8 mouse cellular contexts compared by ENCODE assay signal in the genomic region with DNA sequence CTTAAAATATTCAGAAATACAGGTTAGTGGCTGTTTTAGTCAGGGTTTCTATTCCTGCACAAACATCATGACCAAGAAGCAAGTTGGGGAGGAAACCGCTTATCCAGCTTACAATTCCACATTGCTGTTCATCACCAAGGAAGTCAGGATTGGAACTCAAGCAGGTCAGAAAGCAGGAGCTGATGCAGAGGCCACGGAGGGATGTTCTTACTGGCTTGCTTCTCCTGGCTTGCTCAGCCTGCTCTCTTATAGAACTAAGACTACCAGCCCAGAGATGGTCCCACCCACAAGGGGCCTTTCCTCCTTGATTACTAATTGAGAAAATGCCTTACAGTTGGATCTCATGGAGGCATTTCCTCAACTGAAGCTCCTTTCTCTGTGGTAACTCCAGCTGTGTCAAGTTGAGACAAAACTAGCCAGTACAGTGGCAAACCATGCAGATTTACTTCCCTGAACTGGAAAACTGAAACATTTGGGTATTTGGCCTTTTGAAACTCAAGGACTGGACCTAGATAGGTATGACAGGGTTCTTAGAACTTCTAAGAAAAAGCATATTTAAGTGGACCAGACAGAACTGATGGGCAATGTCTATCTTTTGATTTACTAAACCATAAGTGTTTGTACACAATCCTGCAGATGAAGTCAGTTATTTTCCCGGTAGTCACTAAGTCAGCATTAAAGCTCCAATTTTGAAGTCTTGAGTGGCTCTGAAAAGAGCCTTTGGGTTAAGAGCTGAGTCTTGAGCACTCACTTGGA. TPM values are rescaled to one million over a fixed set of nuclear protein-coding genes. Genes with fewer than 3 reads are reported as not detected.
DNase-seq lines count a peak whose midpoint lies in the region; ATAC-seq and TF ChIP-seq lines count a peak whose summit lies in the region.
"Not testable (repeated sequence)": the region's sequence is repeated elsewhere in the genome, so short reads cannot be mapped to it uniquely, and the experiment has no call there.

No protein-coding gene starts in this region.

- not testable (repeated sequence) for ATAC-seq in forebrain, embryonic 13.5 days; heart, postnatal 0 days (ENCODE audit: insufficient read depth, low read depth); kidney, embryonic 14.5 days (ENCODE audit: low FRiP score, low TSS enrichment); liver, embryonic 13.5 days (ENCODE audit: low read depth); midbrain, embryonic 13.5 days

- WGBS in forebrain, embryonic 13.5 days: 7% methylated on average over 3 of the region's 3 CpGs
- WGBS in heart, postnatal 0 days: 15% methylated on average over 3 of the region's 3 CpGs
- WGBS in kidney, embryonic 14.5 days: 11% methylated on average over 3 of the region's 3 CpGs
- WGBS in liver, embryonic 13.5 days (ENCODE audit: insufficient replicate concordance): 7% methylated on average over 3 of the region's 3 CpGs
- WGBS in midbrain, embryonic 13.5 days: 2% methylated on average over 3 of the region's 3 CpGs

- H3K4me2 ChIP-seq in forebrain, embryonic 13.5 days: peak overlapping the region; percentile 70
- H3K4me2 ChIP-seq in heart, postnatal 0 days (ENCODE audit: low read depth, low read length): peak overlapping the region; percentile 81
- peak overlapping the region; percentile 76 for H3K4me2 ChIP-seq in kidney, embryonic 14.5 days (replicated peaks; ENCODE audit: low read depth, low read length)
- H3K4me2 ChIP-seq in liver, embryonic 13.5 days: peak overlapping the region; percentile 73
- H3K4me2 ChIP-seq in midbrain, embryonic 13.5 days (replicated peaks): peak overlapping the region; percentile 72

- H3K4me3 ChIP-seq in brown adipose tissue, adult 24 weeks (ENCODE audit: insufficient read depth, low read depth, low read length): peak overlapping the region; percentile 74
- peak overlapping the region; percentile 46 for H3K4me3 ChIP-seq in forebrain, embryonic 13.5 days
- H3K4me3 ChIP-seq in heart, postnatal 0 days (ENCODE audit: low read depth, low read length): peak overlapping the region; percentile 55
- H3K4me3 ChIP-seq in kidney, embryonic 14.5 days (ENCODE audit: low read length): peak overlapping the region; percentile 44
- H3K4me3 ChIP-seq in liver, embryonic 13.5 days (replicated peaks): peak overlapping the region; percentile 67
- peak overlapping the region; percentile 49 for H3K4me3 ChIP-seq in midbrain, embryonic 13.5 days (replicated peaks)

- not testable (repeated sequence) for H3K27ac ChIP-seq in brown adipose tissue, adult 24 weeks (replicated peaks; ENCODE audit: low read depth, low read length)
- H3K27ac ChIP-seq in forebrain, embryonic 13.5 days: peak overlapping the region; percentile 89
- peak overlapping the region; percentile 89 for H3K27ac ChIP-seq in heart, postnatal 0 days (ENCODE audit: low read depth)
- H3K27ac ChIP-seq in kidney, embryonic 14.5 days (ENCODE audit: low read depth, low read length): peak overlapping the region; percentile 88
- H3K27ac ChIP-seq in liver, embryonic 13.5 days: peak overlapping the region; percentile 98
- peak overlapping the region; percentile 82 for H3K27ac ChIP-seq in midbrain, embryonic 13.5 days

- not testable (repeated sequence) for H3K4me1 ChIP-seq in brown adipose tissue, adult 24 weeks (ENCODE audit: control insufficient read depth, insufficient read depth, insufficient read length, low read length); heart, postnatal 0 days (ENCODE audit: control insufficient read depth, insufficient read depth); kidney, embryonic 14.5 days (ENCODE audit: control insufficient read depth, insufficient read depth, low read length); midbrain, embryonic 13.5 days (replicated peaks)
- peaks cover 17% of the 10 kb centered on the region for H3K4me1 ChIP-seq in forebrain, embryonic 13.5 days
- H3K4me1 ChIP-seq in liver, embryonic 13.5 days (replicated peaks): peaks cover 40% of the 10 kb centered on the region

- H3K27me3 ChIP-seq in forebrain, embryonic 13.5 days; heart, postnatal 0 days (ENCODE audit: control insufficient read depth, insufficient read depth, low read length); kidney, embryonic 14.5 days (ENCODE audit: control insufficient read depth, insufficient read depth, low read length); liver, embryonic 13.5 days; midbrain, embryonic 13.5 days: not testable (repeated sequence)

- not testable (repeated sequence) for TF ChIP-seq EP300 in heart, postnatal 0 days (IDR thresholded peaks at IDR 0.05; ENCODE audit: low read depth)

- H3K9me3 ChIP-seq in forebrain, embryonic 13.5 days (replicated peaks); heart, postnatal 0 days (replicated peaks; ENCODE audit: control insufficient read depth, low read length); kidney, embryonic 14.5 days (ENCODE audit: control insufficient read depth, low read length); liver, embryonic 13.5 days (replicated peaks); midbrain, embryonic 13.5 days: not testable (repeated sequence)

- not testable (repeated sequence) for TF ChIP-seq CTCF in heart, postnatal 0 days (IDR thresholded peaks at IDR 0.05; ENCODE audit: low read depth)

- peak; percentile 62 for DNase-seq in 3T3-L1 (ENCODE audit: low read depth, low spot score)
- not testable (repeated sequence) for DNase-seq in heart, postnatal 0 days (ENCODE audit: low spot score); liver, embryonic 13.5 days
- peak; percentile 31 to 66 for DNase-seq in spleen, postnatal 4 days (ENCODE audit: low spot score in 2 of 2)

- H3K9ac ChIP-seq in forebrain, embryonic 13.5 days: peak overlapping the region; percentile 71
- peak overlapping the region; percentile 58; the same call in 1 of the 2 replicates for H3K9ac ChIP-seq in heart, postnatal 0 days (replicated peaks; ENCODE audit: low read depth, low read length)
- H3K9ac ChIP-seq in kidney, embryonic 14.5 days (ENCODE audit: low read depth, low read length): peak overlapping the region; percentile 68
- H3K9ac ChIP-seq in liver, embryonic 13.5 days: peak overlapping the region; percentile 90
- H3K9ac ChIP-seq in midbrain, embryonic 13.5 days (replicated peaks): peak overlapping the region; percentile 65

- not testable (repeated sequence) for H3K36me3 ChIP-seq in forebrain, embryonic 13.5 days (ENCODE audit: poor library complexity, severe bottlenecking); heart, postnatal 0 days (replicated peaks; ENCODE audit: control insufficient read depth, insufficient read depth, low read length); kidney, embryonic 14.5 days (ENCODE audit: control insufficient read depth, insufficient read depth, low read length); liver, embryonic 13.5 days; midbrain, embryonic 13.5 days

RNA-seq across cellular contexts. Expression of gene Hist1h2bh, which starts 0.8 kb away (rescaled TPM):
- 1.7 and 2.3 TPM in 2 replicates for polyA plus RNA-seq in brown adipose tissue, adult 24 weeks (2012; ENCODE audit: insufficient read depth, insufficient read length, missing spikeins)
- 0.76 and 0.97 TPM in 2 replicates for polyA plus RNA-seq in forebrain, embryonic 13.5 days (2015; fragmentation: Nextera tagmentation; extraction: Ambion mirVana)
- 82.5 and 133 TPM in 2 replicates for total RNA-seq in heart, postnatal 0 days (2014; rRNA removed; ENCODE audit: low replicate concordance)
- 0.25 and 0.31 TPM in 2 replicates for polyA plus RNA-seq in heart, postnatal 0 days (2015; fragmentation: Nextera tagmentation; extraction: Ambion mirVana)
- polyA plus RNA-seq in kidney, embryonic 14.5 days (2014; fragmentation: Nextera tagmentation; extraction: Ambion mirVana): 1.4 and 2.9 TPM in 2 replicates
- polyA plus RNA-seq in liver, embryonic 13.5 days (2015; fragmentation: Nextera tagmentation; extraction: Ambion mirVana): 1.7 TPM in 2 replicates
- polyA plus RNA-seq in midbrain, embryonic 13.5 days (2015; fragmentation: Nextera tagmentation; extraction: Ambion mirVana): 0.31 and 0.35 TPM in 2 replicates

RNA-seq across cellular contexts. Expression of gene Hist1h3f, which starts 1.4 kb away (rescaled TPM):
- polyA plus RNA-seq in brown adipose tissue, adult 24 weeks (2012; ENCODE audit: insufficient read depth, insufficient read length, missing spikeins): not detected in 2 replicates
- polyA plus RNA-seq in forebrain, embryonic 13.5 days (2015; fragmentation: Nextera tagmentation; extraction: Ambion mirVana): 1.2 and 1.3 TPM in 2 replicates
- 441 and 779 TPM in 2 replicates for total RNA-seq in heart, postnatal 0 days (2014; rRNA removed; ENCODE audit: low replicate concordance)
- 0.29 and 0.45 TPM in 2 replicates for polyA plus RNA-seq in heart, postnatal 0 days (2015; fragmentation: Nextera tagmentation; extraction: Ambion mirVana)
- 1.2 and 2.0 TPM in 2 replicates for polyA plus RNA-seq in kidney, embryonic 14.5 days (2014; fragmentation: Nextera tagmentation; extraction: Ambion mirVana)
- 1.1 and 2.1 TPM in 2 replicates for polyA plus RNA-seq in liver, embryonic 13.5 days (2015; fragmentation: Nextera tagmentation; extraction: Ambion mirVana)
- polyA plus RNA-seq in midbrain, embryonic 13.5 days (2015; fragmentation: Nextera tagmentation; extraction: Ambion mirVana): 0.75 and 0.84 TPM in 2 replicates

RNA-seq across cellular contexts. Expression of gene Hist1h3g, which starts 7.2 kb away (rescaled TPM):
- polyA plus RNA-seq in brown adipose tissue, adult 24 weeks (2012; ENCODE audit: insufficient read depth, insufficient read length, missing spikeins): not detected in 2 replicates
- polyA plus RNA-seq in forebrain, embryonic 13.5 days (2015; fragmentation: Nextera tagmentation; extraction: Ambion mirVana): 10.0 and 11.6 TPM in 2 replicates
- 709 and 989 TPM in 2 replicates for total RNA-seq in heart, postnatal 0 days (2014; rRNA removed; ENCODE audit: low replicate concordance)
- 2.4 and 2.5 TPM in 2 replicates for polyA plus RNA-seq in heart, postnatal 0 days (2015; fragmentation: Nextera tagmentation; extraction: Ambion mirVana)
- polyA plus RNA-seq in kidney, embryonic 14.5 days (2014; fragmentation: Nextera tagmentation; extraction: Ambion mirVana): 8.2 and 12.5 TPM in 2 replicates
- polyA plus RNA-seq in liver, embryonic 13.5 days (2015; fragmentation: Nextera tagmentation; extraction: Ambion mirVana): 10.3 and 17.1 TPM in 2 replicates
- 3.1 and 5.3 TPM in 2 replicates for polyA plus RNA-seq in midbrain, embryonic 13.5 days (2015; fragmentation: Nextera tagmentation; extraction: Ambion mirVana)

RNA-seq across cellular contexts. Expression of gene Hist1h2af, which starts 8.7 kb away (rescaled TPM):
- polyA plus RNA-seq in brown adipose tissue, adult 24 weeks (2012; ENCODE audit: insufficient read depth, insufficient read length, missing spikeins): not detected in 2 replicates
- polyA plus RNA-seq in forebrain, embryonic 13.5 days (2015; fragmentation: Nextera tagmentation; extraction: Ambion mirVana): 9.5 and 10.0 TPM in 2 replicates
- 369 and 922 TPM in 2 replicates for total RNA-seq in heart, postnatal 0 days (2014; rRNA removed; ENCODE audit: low replicate concordance)
- polyA plus RNA-seq in heart, postnatal 0 days (2015; fragmentation: Nextera tagmentation; extraction: Ambion mirVana): 1.3 and 2.6 TPM in 2 replicates
- polyA plus RNA-seq in kidney, embryonic 14.5 days (2014; fragmentation: Nextera tagmentation; extraction: Ambion mirVana): 13.8 and 28.7 TPM in 2 replicates
- polyA plus RNA-seq in liver, embryonic 13.5 days (2015; fragmentation: Nextera tagmentation; extraction: Ambion mirVana): 7.7 and 13.6 TPM in 2 replicates
- polyA plus RNA-seq in midbrain, embryonic 13.5 days (2015; fragmentation: Nextera tagmentation; extraction: Ambion mirVana): 1.3 and 3.0 TPM in 2 replicates

RNA-seq across cellular contexts. Expression of gene Hist1h4f, which starts 9.0 kb away (rescaled TPM):
- polyA plus RNA-seq in brown adipose tissue, adult 24 weeks (2012; ENCODE audit: insufficient read depth, insufficient read length, missing spikeins): not detected in 2 replicates
- 1.6 and 2.2 TPM in 2 replicates for polyA plus RNA-seq in forebrain, embryonic 13.5 days (2015; fragmentation: Nextera tagmentation; extraction: Ambion mirVana)
- 2,919 and 3,073 TPM in 2 replicates for total RNA-seq in heart, postnatal 0 days (2014; rRNA removed; ENCODE audit: low replicate concordance)
- polyA plus RNA-seq in heart, postnatal 0 days (2015; fragmentation: Nextera tagmentation; extraction: Ambion mirVana): 0.65 TPM in 1 of 2 replicates, not detected in the other
- 1.1 and 2.9 TPM in 2 replicates for polyA plus RNA-seq in kidney, embryonic 14.5 days (2014; fragmentation: Nextera tagmentation; extraction: Ambion mirVana)
- polyA plus RNA-seq in liver, embryonic 13.5 days (2015; fragmentation: Nextera tagmentation; extraction: Ambion mirVana): 0.98 and 4.2 TPM in 2 replicates
- not detected in 2 replicates for polyA plus RNA-seq in midbrain, embryonic 13.5 days (2015; fragmentation: Nextera tagmentation; extraction: Ambion mirVana)
